Mouse (Mus musculus): ENCODE results near the gene Dtl. TPM values are rescaled to one million over a fixed set of nuclear protein-coding genes. Genes with fewer than 3 reads are reported as not detected.

Dtl gene
- polyA plus RNA-seq, 1 experiment from 2014 or later: 64.2 TPM

GRCm38 (mm10) chr1:191574871-191575457 is 380 bp downstream of the Dtl start:
- peak overlapping the region; percentile 95 for H3K27ac ChIP-seq
- no peaks in the 10 kb centered on the region for H3K9me3 ChIP-seq
- peaks cover 10% of the 10 kb centered on the region for H3K36me3 ChIP-seq
- H3K9ac ChIP-seq: peak overlapping the region; percentile 86
- WGBS: under 1% methylated on average over 52 of the region's 52 CpGs
- peak overlapping the region; percentile 90 for H3K4me3 ChIP-seq
- H3K27me3 ChIP-seq: no peaks in the 10 kb centered on the region
- H3K4me2 ChIP-seq: peak overlapping the region; percentile 74
- peaks cover 26% of the 10 kb centered on the region for H3K4me1 ChIP-seq
- no peak; the same call in 1 of the 2 replicates for ATAC-seq (ENCODE audit: insufficient number of reproducible peaks, insufficient read depth, low FRiP score, low TSS enrichment, low read depth)

- peaks cover 8% of the 10 kb centered on the region for H3K36me3 ChIP-seq
- H3K27me3 ChIP-seq: no peaks in the 10 kb centered on the region
- no peak for ATAC-seq (ENCODE audit: insufficient number of reproducible peaks, insufficient read depth, low FRiP score, low TSS enrichment, low read depth)
- peak overlapping the region; percentile 90 for H3K4me3 ChIP-seq
- H3K27ac ChIP-seq: peak overlapping the region; percentile 95
- no peaks in the 10 kb centered on the region for H3K9me3 ChIP-seq
- 1% methylated on average over 13 of the region's 13 CpGs for WGBS
- H3K9ac ChIP-seq: peak overlapping the region; percentile 86
- H3K4me1 ChIP-seq: peaks cover 24% of the 10 kb centered on the region
- peak overlapping the region; percentile 74 for H3K4me2 ChIP-seq
These were observed 1.3 kb downstream of the Dtl start for GRCm38 (mm10) chr1:191573906-191574639.

DNA sequence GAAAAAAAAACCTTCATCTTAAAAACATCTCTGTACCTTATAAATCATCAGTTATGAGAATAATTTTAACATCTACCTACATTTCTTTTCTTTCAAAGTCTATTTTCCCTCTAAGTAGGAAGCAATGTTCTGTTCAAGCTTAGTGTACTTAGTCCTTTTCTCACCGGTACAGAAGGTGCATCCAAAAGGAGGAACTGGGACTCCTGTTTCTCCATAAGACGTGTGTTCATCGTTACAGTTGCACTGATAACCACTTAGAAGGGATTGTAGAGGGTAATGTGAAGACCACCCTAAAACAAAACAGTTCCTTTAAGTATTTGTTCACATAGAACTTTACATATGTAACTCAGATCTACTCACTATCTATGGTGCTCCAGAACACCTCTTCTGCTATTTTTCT is 4.9 kb downstream of the Dtl start:
- 86% methylated on average over 3 of the region's 3 CpGs for WGBS
- ATAC-seq (ENCODE audit: insufficient number of reproducible peaks, insufficient read depth, low FRiP score, low TSS enrichment, low read depth): no peak
- Histone ChIP-seq H3K4me3 (no peak overlapping the region), H3K27ac (no peak overlapping the region), H3K9me3 (no peaks in the 10 kb centered on the region), H3K27me3 (no peaks in the 10 kb centered on the region), H3K4me2 (no peak overlapping the region), H3K9ac (no peak overlapping the region), H3K4me1 (0 out of 2 replicates have a peak, but pooled peaks cover 2% of the 10 kb centered on the region), H3K36me3 (peaks cover 22% of the 10 kb centered on the region)

DNA sequence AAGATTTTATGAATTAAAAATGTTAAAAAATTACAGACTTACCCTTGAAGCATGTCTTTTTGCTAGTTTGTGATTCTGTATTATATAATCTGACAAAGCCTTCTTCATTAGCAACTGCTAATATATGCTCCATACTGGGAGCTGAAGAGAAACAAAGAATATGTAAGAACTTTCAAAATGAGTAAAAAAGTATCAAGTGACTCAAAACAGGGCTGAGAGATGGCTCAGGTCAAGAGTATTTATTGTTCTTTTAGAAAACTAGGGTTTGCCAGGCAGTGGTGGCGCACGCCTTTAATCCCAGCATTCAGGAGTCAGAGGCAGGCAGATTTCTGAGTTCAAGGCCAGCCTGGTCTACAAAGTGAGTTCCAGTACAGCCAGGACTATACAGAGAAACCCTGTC is 5.7 kb downstream of the Dtl start:
- no peak overlapping the region for H3K9ac ChIP-seq
- no peak overlapping the region for H3K4me2 ChIP-seq
- WGBS: 96% methylated on average over 2 of the region's 2 CpGs
- no peak overlapping the region for H3K27ac ChIP-seq
- ATAC-seq (ENCODE audit: insufficient number of reproducible peaks, insufficient read depth, low FRiP score, low TSS enrichment, low read depth): no peak
- no peak overlapping the region for H3K4me3 ChIP-seq
- H3K9me3 ChIP-seq: no peaks in the 10 kb centered on the region
- H3K27me3 ChIP-seq: no peaks in the 10 kb centered on the region
- 0 out of 2 replicates have a peak, but pooled peaks cover 2% of the 10 kb centered on the region for H3K4me1 ChIP-seq
- peaks cover 22% of the 10 kb centered on the region for H3K36me3 ChIP-seq

GRCm38 (mm10) chr1:191567859-191568258 is 7.5 kb downstream of the Dtl start:
- Histone ChIP-seq H3K27ac (no peak overlapping the region), H3K27me3 (no peaks in the 10 kb centered on the region), H3K9me3 (no peaks in the 10 kb centered on the region), H3K36me3 (peaks cover 25% of the 10 kb centered on the region), H3K4me2 (no peak overlapping the region), H3K9ac (no peak overlapping the region), H3K4me1 (0 out of 2 replicates have a peak, but pooled peaks cover 2% of the 10 kb centered on the region), H3K4me3 (no peak overlapping the region)
- 77% methylated on average over 1 of the region's 1 CpGs for WGBS
- ATAC-seq (ENCODE audit: insufficient number of reproducible peaks, insufficient read depth, low FRiP score, low TSS enrichment, low read depth): no peak

GRCm38 (mm10) chr1:191562823-191563365 is 12.4 kb downstream of the Dtl start:
- Histone ChIP-seq H3K9ac (no peak overlapping the region), H3K36me3 (peaks cover 33% of the 10 kb centered on the region), H3K4me1 (no peaks in the 10 kb centered on the region), H3K27ac (no peak overlapping the region), H3K4me2 (no peak overlapping the region), H3K4me3 (no peak overlapping the region), H3K27me3 (no peaks in the 10 kb centered on the region), H3K9me3 (no peaks in the 10 kb centered on the region)
- WGBS: 64% methylated on average over 6 of the region's 6 CpGs
- no peak for ATAC-seq (ENCODE audit: insufficient number of reproducible peaks, insufficient read depth, low FRiP score, low TSS enrichment, low read depth)

- Histone ChIP-seq H3K4me2 (no peak overlapping the region), H3K27me3 (no peaks in the 10 kb centered on the region), H3K4me1 (no peaks in the 10 kb centered on the region), H3K4me3 (no peak overlapping the region), H3K36me3 (peaks cover 47% of the 10 kb centered on the region), H3K9me3 (no peaks in the 10 kb centered on the region), H3K27ac (no peak overlapping the region), H3K9ac (no peak overlapping the region)
- WGBS: 83% methylated on average over 5 of the region's 5 CpGs
- ATAC-seq (ENCODE audit: insufficient number of reproducible peaks, insufficient read depth, low FRiP score, low TSS enrichment, low read depth): no peak
These were observed 15.6 kb downstream of the Dtl start for GRCm38 (mm10) chr1:191559779-191560178.

DNA sequence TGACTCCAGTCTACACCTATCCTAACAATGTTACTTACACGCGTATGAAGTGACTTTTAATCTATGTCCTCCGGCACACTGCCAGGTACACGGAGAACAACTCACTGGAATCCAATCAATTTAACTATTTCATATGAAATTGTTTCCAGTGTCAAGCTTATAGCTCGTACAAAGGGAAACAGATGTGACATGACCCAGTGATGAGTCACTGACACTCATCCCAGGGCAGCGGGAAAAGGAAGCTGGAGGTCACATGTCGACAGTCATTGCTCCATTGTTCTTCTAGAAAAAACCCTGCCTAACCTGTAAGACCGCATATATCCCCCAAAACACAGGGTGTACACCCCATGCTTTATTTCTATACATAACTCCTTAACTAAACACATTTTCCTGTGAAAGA is 18.2 kb downstream of the Dtl start:
- H3K9me3 ChIP-seq: no peaks in the 10 kb centered on the region
- H3K9ac ChIP-seq: no peak overlapping the region
- 70% methylated on average over 8 of the region's 8 CpGs for WGBS
- no peaks in the 10 kb centered on the region for H3K4me1 ChIP-seq
- no peaks in the 10 kb centered on the region for H3K27me3 ChIP-seq
- H3K27ac ChIP-seq: no peak overlapping the region
- no peak overlapping the region for H3K4me3 ChIP-seq
- ATAC-seq (ENCODE audit: insufficient number of reproducible peaks, insufficient read depth, low FRiP score, low TSS enrichment, low read depth): no peak
- H3K36me3 ChIP-seq: peaks cover 57% of the 10 kb centered on the region
- no peak overlapping the region for H3K4me2 ChIP-seq

- no peak overlapping the region for H3K27ac ChIP-seq
- no peaks in the 10 kb centered on the region for H3K27me3 ChIP-seq
- H3K9ac ChIP-seq: no peak overlapping the region
- H3K36me3 ChIP-seq: peaks cover 54% of the 10 kb centered on the region
- H3K4me3 ChIP-seq: no peak overlapping the region
- WGBS: 84% methylated on average over 4 of the region's 4 CpGs
- ATAC-seq (ENCODE audit: insufficient number of reproducible peaks, insufficient read depth, low FRiP score, low TSS enrichment, low read depth): no peak
- H3K9me3 ChIP-seq: no peaks in the 10 kb centered on the region
- H3K4me1 ChIP-seq: no peaks in the 10 kb centered on the region
- no peak overlapping the region for H3K4me2 ChIP-seq
These were observed 24.6 kb downstream of the Dtl start for GRCm38 (mm10) chr1:191550786-191551185.

GRCm38 (mm10) chr1:191543747-191544146 is 31.6 kb downstream of the Dtl start:
- no peak overlapping the region for H3K27ac ChIP-seq
- no peaks in the 10 kb centered on the region for H3K27me3 ChIP-seq
- H3K4me1 ChIP-seq: no peaks in the 10 kb centered on the region
- peaks cover 81% of the 10 kb centered on the region for H3K36me3 ChIP-seq
- no peak overlapping the region for H3K4me2 ChIP-seq
- WGBS: 87% methylated on average over 3 of the region's 3 CpGs
- H3K9me3 ChIP-seq: no peaks in the 10 kb centered on the region
- H3K4me3 ChIP-seq: no peak overlapping the region
- H3K9ac ChIP-seq: no peak overlapping the region
- ATAC-seq (ENCODE audit: insufficient number of reproducible peaks, insufficient read depth, low FRiP score, low TSS enrichment, low read depth): no peak

DNA sequence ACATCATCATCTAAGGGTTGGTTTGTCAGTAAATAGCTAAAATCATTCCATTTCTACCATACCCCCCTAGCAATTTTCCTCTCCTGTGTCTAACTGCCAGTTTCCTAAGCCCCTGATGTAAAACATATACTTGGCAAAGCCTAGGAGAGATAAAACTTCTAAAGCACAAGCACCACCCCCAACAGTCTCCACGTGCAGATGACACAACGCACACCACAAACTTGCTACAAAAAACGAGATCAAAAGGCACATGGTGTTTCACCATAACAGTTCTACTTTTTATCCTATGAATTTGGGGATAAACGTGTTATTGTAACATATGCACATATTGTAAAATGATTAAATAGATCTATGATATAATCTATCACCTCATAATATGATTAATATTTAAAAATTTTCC is 33.7 kb downstream of the Dtl start:
- Histone ChIP-seq H3K27me3 (no peaks in the 10 kb centered on the region), H3K36me3 (peaks cover 72% of the 10 kb centered on the region)
- whole genome bisulfite sequencing: 80% methylated on average over 4 of the region's 4 CpGs

GRCm38 (mm10) chr1:191541014-191541413 is 34.3 kb downstream of the Dtl start:
- H3K27ac ChIP-seq: no peak overlapping the region
- no peaks in the 10 kb centered on the region for H3K4me1 ChIP-seq
- H3K4me3 ChIP-seq: no peak overlapping the region
- no peak overlapping the region for H3K9ac ChIP-seq
- 90% methylated on average over 9 of the region's 9 CpGs for WGBS
- no peak overlapping the region for H3K4me2 ChIP-seq
- no peaks in the 10 kb centered on the region for H3K9me3 ChIP-seq
- H3K27me3 ChIP-seq: no peaks in the 10 kb centered on the region
- no peak for ATAC-seq (ENCODE audit: insufficient number of reproducible peaks, insufficient read depth, low FRiP score, low TSS enrichment, low read depth)
- peaks cover 73% of the 10 kb centered on the region for H3K36me3 ChIP-seq

More for the DNA sequence above, 33.7 kb downstream of the Dtl start:
- Histone ChIP-seq H3K4me1 (no peaks in the 10 kb centered on the region), H3K4me2 (no peak overlapping the region), H3K9me3 (no peaks in the 10 kb centered on the region), H3K9ac (no peak overlapping the region), H3K27ac (no peak overlapping the region), H3K4me3 (no peak overlapping the region)
- ATAC-seq (ENCODE audit: insufficient number of reproducible peaks, insufficient read depth, low FRiP score, low TSS enrichment, low read depth): no peak
